Mouse (Mus musculus) layer of hippocampus, adult 6 months (tissue): ENCODE data around the gene Ssxa1. TPM values are rescaled to one million over a fixed set of nuclear protein-coding genes. Genes with fewer than 3 reads are reported as not detected.

Source experiments
- long read RNA-seq, 2 experiments: library from polyadenylated mRNA; unstranded; transcript quantifications; one replicate each; pipeline ENCODE4 v2.0.0; 2019 to 2020
- polyA plus RNA-seq: library from polyadenylated mRNA; unstranded; fragments of <200 nt; fragmentation: Nextera tagmentation; gene quantifications from 2 replicates; pipeline ENCODE4 v1.2.3, GENCODE M21; 2021

The Ssxa1 gene
- polyA plus RNA-seq = not detected in 2 replicates
- long read RNA-seq, experiment 1 = 0 reads
- long read RNA-seq, experiment 2 = 0 reads

GRCm38 (mm10) chrX:21115520-21115919 lies at the start of gene Ssxa1:
Gene Ssxa1, plus strand, starts transcription at chrX:21115820.

GRCm38 (mm10) chrX:21068106-21068505 lies 47.5 kb upstream of the Ssxa1 start, which contains the start of gene Spaca5:
Gene Spaca5, plus strand, starts transcription at chrX:21068406.

GRCm38 (mm10) chrX:21088983-21089866 lies 26.4 kb upstream of the Ssxa1 start, which contains the start of gene Zfp300:
Gene Zfp300, minus strand, starts transcription at chrX:21089527.

Other genes with a start within 250 kb of the Ssxa1 start
- 0.57 and 0.84 TPM in 2 replicates for gene Timp1, start 245.7 kb upstream of the Ssxa1 start, polyA plus RNA-seq
- 88.2 and 114 TPM in 2 replicates for gene Syn1, start 194.8 kb upstream of the Ssxa1 start, polyA plus RNA-seq
- gene Cfp, start 184.3 kb upstream of the Ssxa1 start, polyA plus RNA-seq = 0.43 and 0.48 TPM in 2 replicates
- 35.8 and 45.1 TPM in 2 replicates for gene Elk1, start 165.2 kb upstream of the Ssxa1 start, polyA plus RNA-seq
- gene Uxt, start 153.8 kb upstream of the Ssxa1 start, polyA plus RNA-seq = 16.8 and 20.0 TPM in 2 replicates
- gene Zfp182, start 53.5 kb upstream of the Ssxa1 start, polyA plus RNA-seq = 2.5 and 3.3 TPM in 2 replicates
- not detected in 2 replicates for gene Spaca5, start 47.4 kb upstream of the Ssxa1 start, polyA plus RNA-seq
- 0.87 and 1.3 TPM in 2 replicates for gene Zfp300, start 26.3 kb upstream of the Ssxa1 start, polyA plus RNA-seq
- gene Gm21876, start 59.8 kb downstream of the Ssxa1 start, polyA plus RNA-seq = not detected in 2 replicates